12 mouse cellular contexts compared by ENCODE assay signal in the genomic region with DNA sequence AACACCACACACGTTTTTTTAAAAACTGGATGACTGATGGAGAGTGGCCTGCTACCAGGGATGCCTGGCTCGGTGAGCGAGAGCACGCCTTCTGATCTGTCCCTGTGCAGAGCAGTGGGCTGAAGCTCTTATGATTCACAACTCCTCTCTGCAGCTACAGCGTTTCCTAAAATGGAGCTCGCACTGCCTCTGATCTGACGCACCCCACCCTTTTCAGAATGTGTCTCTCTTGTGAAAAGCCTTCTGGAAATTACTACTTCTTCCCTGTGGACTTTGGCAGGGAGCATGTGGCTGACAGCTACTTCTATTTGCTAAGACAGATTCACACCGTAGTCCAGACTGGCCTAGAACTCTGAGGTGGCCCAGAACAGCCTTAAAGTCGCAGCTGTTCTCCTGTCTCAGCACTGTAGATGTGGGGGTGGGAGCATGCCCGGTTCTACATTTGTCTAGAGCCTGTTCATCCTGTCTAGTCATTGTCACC. TPM values are rescaled to one million over a fixed set of nuclear protein-coding genes. Genes with fewer than 3 reads are reported as not detected.
A peak's percentile ranks its signal among the peaks of the same experiment; 100 is the strongest.
DNase-seq lines count a peak whose midpoint lies in the region; ATAC-seq and TF ChIP-seq lines count a peak whose summit lies in the region.
"Had no signal": no experiment of that assay in that cellular context is flagged by ENCODE, and none has a peak within 500 bp of the region (broad histone marks: within the 10 kb centered on the region; RNA-seq: fewer than 3 reads in every experiment).

No protein-coding gene starts in this region.

- H3K4me1 ChIP-seq in forebrain, postnatal 0 days (ENCODE audit: insufficient read depth) = no peaks in the 10 kb centered on the region
- no peaks in the 10 kb centered on the region for H3K4me1 ChIP-seq in forebrain, embryonic 11.5 days (replicated peaks; ENCODE audit: control insufficient read depth, insufficient read depth, low read length)
- peaks cover 55% of the 10 kb centered on the region for H3K4me1 ChIP-seq in thymus, adult 2 months (replicated peaks; ENCODE audit: control insufficient read depth, insufficient read depth, low read length)
- H3K4me1 ChIP-seq in midbrain, embryonic 16.5 days (ENCODE audit: control insufficient read depth, insufficient read depth, low read length) = no peaks in the 10 kb centered on the region

- peak; percentile 9 for DNase-seq in forebrain, postnatal 0 days
- DNase-seq in forebrain, embryonic 11.5 days (ENCODE audit: low spot score) = no peak
- DNase-seq in frontal cortex, postnatal 25 days (ENCODE audit: low spot score in 2 of 2) = peak; percentile 22 to 40
- DNase-seq in left cerebral cortex, postnatal 14 days (ENCODE audit: low spot score in 2 of 2) = peak; percentile 58 to 71
- DNase-seq in thymus, adult 2 months = no peak
- no peak for DNase-seq in MN1 (ENCODE audit: low spot score)
- no peak for DNase-seq in adrenal gland, adult 18-20 months (ENCODE audit: low spot score in 2 of 2)
- DNase-seq: adrenal gland, postnatal 36 days; gastrocnemius, postnatal 25 days; lung, postnatal 4 days had no signal

- no peak overlapping the region for H3K27ac ChIP-seq in forebrain, postnatal 0 days (ENCODE audit: low read depth, low read length)
- H3K27ac ChIP-seq in forebrain, embryonic 11.5 days (ENCODE audit: low read depth, low read length) = no peak overlapping the region
- peak overlapping the region; percentile 46; the same call in 1 of the 2 replicates for H3K27ac ChIP-seq in thymus, adult 2 months (ENCODE audit: control insufficient read depth, insufficient read depth, low read length)
- no peak overlapping the region for H3K27ac ChIP-seq in midbrain, embryonic 16.5 days (ENCODE audit: low read length)

- TF ChIP-seq CTCF in forebrain, postnatal 0 days (IDR thresholded peaks at IDR 0.05; ENCODE audit: low read depth) = no peak
- TF ChIP-seq CTCF in thymus, adult 2 months (IDR thresholded peaks at IDR 0.05; ENCODE audit: borderline replicate concordance, control insufficient read depth, extremely low read depth, insufficient read depth, low read length, poor library complexity) = no peak

- 70% methylated on average over 10 of the region's 10 CpGs for WGBS in forebrain, postnatal 0 days
- 83% methylated on average over 10 of the region's 10 CpGs for WGBS in forebrain, embryonic 11.5 days
- 48% methylated on average over 10 of the region's 10 CpGs for WGBS in thymus, adult 2 months
- 78% methylated on average over 10 of the region's 10 CpGs for WGBS in midbrain, embryonic 16.5 days

- H3K27me3 ChIP-seq in forebrain, postnatal 0 days (ENCODE audit: insufficient read depth, low read length) = no peaks in the 10 kb centered on the region
- H3K27me3 ChIP-seq in forebrain, embryonic 11.5 days (ENCODE audit: control insufficient read depth, insufficient read depth, low read length) = no peaks in the 10 kb centered on the region
- no peaks in the 10 kb centered on the region for H3K27me3 ChIP-seq in thymus, adult 2 months (ENCODE audit: control insufficient read depth, insufficient read depth, low read length)
- H3K27me3 ChIP-seq in midbrain, embryonic 16.5 days (ENCODE audit: control insufficient read depth, insufficient read depth, low read depth, low read length) = no peaks in the 10 kb centered on the region

- no peak overlapping the region for H3K4me3 ChIP-seq in forebrain, postnatal 0 days (ENCODE audit: low read depth, low read length)
- H3K4me3 ChIP-seq in forebrain, embryonic 11.5 days (ENCODE audit: low read depth, low read length) = no peak overlapping the region
- no peak overlapping the region for H3K4me3 ChIP-seq in thymus, adult 2 months (ENCODE audit: control insufficient read depth, insufficient read depth, low read length)
- no peak overlapping the region for H3K4me3 ChIP-seq in midbrain, embryonic 16.5 days (ENCODE audit: low read depth, low read length)
- H3K4me3 ChIP-seq: erythroblast, embryonic 14.5 days had no signal

- intact Hi-C loops in left cerebral cortex, postnatal 14 days (cut with DNase I) = no loop called here

- H3K9ac ChIP-seq in forebrain, postnatal 0 days = no peak overlapping the region
- H3K9ac ChIP-seq in forebrain, embryonic 11.5 days (ENCODE audit: low read length) = no peak overlapping the region
- H3K9ac ChIP-seq in midbrain, embryonic 16.5 days (ENCODE audit: low read depth, low read length) = no peak overlapping the region

- no peaks in the 10 kb centered on the region for H3K9me3 ChIP-seq in forebrain, postnatal 0 days (ENCODE audit: low read length)
- no peaks in the 10 kb centered on the region for H3K9me3 ChIP-seq in forebrain, embryonic 11.5 days (ENCODE audit: control insufficient read depth, low read length)
- no peaks in the 10 kb centered on the region for H3K9me3 ChIP-seq in midbrain, embryonic 16.5 days (replicated peaks; ENCODE audit: control insufficient read depth, low read length, poor library complexity, severe bottlenecking)

- TF ChIP-seq POLR2A in thymus, adult 2 months (IDR thresholded peaks at IDR 0.05; ENCODE audit: control insufficient read depth, extremely low read depth, insufficient read depth, low read length, poor library complexity) = no peak

- H3K36me3 ChIP-seq in forebrain, postnatal 0 days (ENCODE audit: insufficient read depth) = no peaks in the 10 kb centered on the region
- no peaks in the 10 kb centered on the region for H3K36me3 ChIP-seq in forebrain, embryonic 11.5 days (ENCODE audit: control insufficient read depth, insufficient read depth, low read length)
- no peaks in the 10 kb centered on the region for H3K36me3 ChIP-seq in thymus, adult 2 months (ENCODE audit: control insufficient read depth, insufficient read depth, low read length)
- H3K36me3 ChIP-seq in midbrain, embryonic 16.5 days (ENCODE audit: control insufficient read depth, insufficient read depth, low read length) = no peaks in the 10 kb centered on the region

- peak; percentile 42 for ATAC-seq in forebrain, postnatal 0 days
- ATAC-seq in forebrain, embryonic 11.5 days (replicated peaks; ENCODE audit: low FRiP score) = no peak
- ATAC-seq in midbrain, embryonic 16.5 days = no peak

- no peak overlapping the region for H3K4me2 ChIP-seq in forebrain, postnatal 0 days (ENCODE audit: low read depth)
- H3K4me2 ChIP-seq in forebrain, embryonic 11.5 days (ENCODE audit: low read depth, low read length, severe bottlenecking) = no peak overlapping the region
- H3K4me2 ChIP-seq in midbrain, embryonic 16.5 days (ENCODE audit: low read length) = no peak overlapping the region

RNA-seq across cellular contexts. Expression of a gene that starts 1.5 kb away (rescaled TPM):
- total RNA-seq in forebrain, postnatal 0 days (2014; rRNA removed) = 0.08 and 0.24 TPM in 2 replicates
- 0.12 and 0.13 TPM in 2 replicates for polyA plus RNA-seq in forebrain, postnatal 0 days (2015; fragmentation: Nextera tagmentation; extraction: Ambion mirVana)
- polyA plus RNA-seq in forebrain, embryonic 11.5 days (2014; fragmentation: Nextera tagmentation; extraction: Ambion mirVana) = 0.47 TPM in 1 of 2 replicates, not detected in the other
- total RNA-seq in left cerebral cortex, postnatal 14 days (2021) = under 1 TPM; 0.53 to 0.85 TPM
- 2.2 and 2.8 TPM in 2 replicates for polyA plus RNA-seq in thymus, adult 2 months (2012; rRNA removed)
- under 1 TPM; 0.13 to 0.16 TPM for total RNA-seq in adrenal gland, adult 18-20 months (2021)
- 0.11 and 0.16 TPM in 2 replicates for polyA plus RNA-seq in midbrain, embryonic 16.5 days (2015; fragmentation: Nextera tagmentation; extraction: Ambion mirVana)
- polyA plus RNA-seq: erythroblast, embryonic 14.5 days had no signal

RNA-seq across cellular contexts. Expression of a gene that starts 21.6 kb away (rescaled TPM):
- total RNA-seq in forebrain, postnatal 0 days (2014; rRNA removed) = 30.3 and 37.6 TPM in 2 replicates
- 28.9 and 29.3 TPM in 2 replicates for polyA plus RNA-seq in forebrain, postnatal 0 days (2015; fragmentation: Nextera tagmentation; extraction: Ambion mirVana)
- 52.5 and 53.3 TPM in 2 replicates for polyA plus RNA-seq in forebrain, embryonic 11.5 days (2014; fragmentation: Nextera tagmentation; extraction: Ambion mirVana)
- total RNA-seq in left cerebral cortex, postnatal 14 days (2021) = 10 to 100 TPM; 22.5 to 25.4 TPM
- 79.1 and 97.7 TPM in 2 replicates for polyA plus RNA-seq in thymus, adult 2 months (2012; rRNA removed)
- 10 to 100 TPM; 33.2 to 33.4 TPM for total RNA-seq in adrenal gland, adult 18-20 months (2021)
- 23.4 and 25.2 TPM in 2 replicates for polyA plus RNA-seq in midbrain, embryonic 16.5 days (2015; fragmentation: Nextera tagmentation; extraction: Ambion mirVana)

RNA-seq across cellular contexts. Expression of a gene that starts 21.7 kb away (rescaled TPM):
- total RNA-seq in forebrain, postnatal 0 days (2014; rRNA removed) = 4.7 and 9.2 TPM in 2 replicates
- 8.8 and 10.4 TPM in 2 replicates for polyA plus RNA-seq in forebrain, postnatal 0 days (2015; fragmentation: Nextera tagmentation; extraction: Ambion mirVana)
- polyA plus RNA-seq in forebrain, embryonic 11.5 days (2014; fragmentation: Nextera tagmentation; extraction: Ambion mirVana) = 192 and 193 TPM in 2 replicates
- 1 to 10 TPM; 1.8 to 2.1 TPM for total RNA-seq in left cerebral cortex, postnatal 14 days (2021)
- polyA plus RNA-seq in thymus, adult 2 months (2012; rRNA removed) = 47.7 and 52.1 TPM in 2 replicates
- 1 to 10 TPM; 1.1 to 2.5 TPM for total RNA-seq in adrenal gland, adult 18-20 months (2021)
- 10.4 and 12.5 TPM in 2 replicates for polyA plus RNA-seq in midbrain, embryonic 16.5 days (2015; fragmentation: Nextera tagmentation; extraction: Ambion mirVana)

RNA-seq across cellular contexts. Expression of a gene that starts 46.7 kb away (rescaled TPM):
- total RNA-seq in forebrain, postnatal 0 days (2014; rRNA removed) = 14.9 and 17.5 TPM in 2 replicates
- polyA plus RNA-seq in forebrain, postnatal 0 days (2015; fragmentation: Nextera tagmentation; extraction: Ambion mirVana) = 43.5 and 49.3 TPM in 2 replicates
- polyA plus RNA-seq in forebrain, embryonic 11.5 days (2014; fragmentation: Nextera tagmentation; extraction: Ambion mirVana) = 20.1 and 20.9 TPM in 2 replicates
- total RNA-seq in left cerebral cortex, postnatal 14 days (2021) = 10 to 100 TPM; 13.9 to 15.8 TPM
- 6.0 and 6.9 TPM in 2 replicates for polyA plus RNA-seq in thymus, adult 2 months (2012; rRNA removed)
- 10 to 100 TPM; 17.5 to 25.9 TPM for total RNA-seq in adrenal gland, adult 18-20 months (2021)
- polyA plus RNA-seq in midbrain, embryonic 16.5 days (2015; fragmentation: Nextera tagmentation; extraction: Ambion mirVana) = 21.2 and 24.0 TPM in 2 replicates

RNA-seq across cellular contexts. Expression of a gene that starts 48.3 kb away (rescaled TPM):
- total RNA-seq in forebrain, postnatal 0 days (2014; rRNA removed) = 80.0 and 84.0 TPM in 2 replicates
- polyA plus RNA-seq in forebrain, postnatal 0 days (2015; fragmentation: Nextera tagmentation; extraction: Ambion mirVana) = 86.1 and 99.6 TPM in 2 replicates
- polyA plus RNA-seq in forebrain, embryonic 11.5 days (2014; fragmentation: Nextera tagmentation; extraction: Ambion mirVana) = 86.0 and 90.5 TPM in 2 replicates
- 10 to 100 TPM; 67.1 to 69.8 TPM for total RNA-seq in left cerebral cortex, postnatal 14 days (2021)
- polyA plus RNA-seq in thymus, adult 2 months (2012; rRNA removed) = 79.6 and 86.7 TPM in 2 replicates
- 10 to 100 TPM; 75.6 to 81.7 TPM for total RNA-seq in adrenal gland, adult 18-20 months (2021)
- polyA plus RNA-seq in midbrain, embryonic 16.5 days (2015; fragmentation: Nextera tagmentation; extraction: Ambion mirVana) = 93.6 and 97.0 TPM in 2 replicates

Comparison
In these comparisons a context has a peak if more than half of its experiments do, and no peak if none do; other contexts are left out.
1. DNase-seq: peak in forebrain, postnatal 0 days (single experiment), frontal cortex, postnatal 25 days (2 of 2) and left cerebral cortex, postnatal 14 days (2 of 2); none in forebrain, embryonic 11.5 days (single experiment), thymus, adult 2 months (single experiment), MN1 (single experiment) and adrenal gland, adult 18-20 months (0 of 2).